Comparison of ENCODE assay signal across 28 mouse cellular contexts in genomic region chr3:115817771-115818170, GRCm38 (mm10).
DNase-seq lines count a peak whose midpoint lies in the region; ATAC-seq and TF ChIP-seq lines count a peak whose summit lies in the region.
"Had no signal": no experiment of that assay in that cellular context is flagged by ENCODE, and none has a peak within 500 bp of the region (broad histone marks: within the 10 kb centered on the region; RNA-seq: fewer than 3 reads in every experiment).

No protein-coding gene starts in this region.

- H3K27ac ChIP-seq in embryonic facial prominence, embryonic 13.5 days, result no peak overlapping the region
- no peak overlapping the region for H3K27ac ChIP-seq in embryonic facial prominence, embryonic 10.5 days (replicated peaks)
- H3K27ac ChIP-seq in heart, embryonic 10.5 days, result 0 out of 2 replicates have a peak overlapping the region, but pooled peaks have one; percentile 36
- H3K27ac ChIP-seq in heart, embryonic 11.5 days (ENCODE audit: low read depth, low read length), result no peak overlapping the region
- H3K27ac ChIP-seq in spleen, adult 2 months (ENCODE audit: insufficient read depth, low read length), result peak overlapping the region; percentile 10; the same call in 1 of the 2 replicates
- H3K27ac ChIP-seq: embryonic facial prominence, embryonic 15.5 days had no signal

- peak overlapping the region; percentile 32 for H3K4me2 ChIP-seq in embryonic facial prominence, embryonic 13.5 days
- no peak overlapping the region for H3K4me2 ChIP-seq in heart, embryonic 11.5 days
- H3K4me2 ChIP-seq: heart, embryonic 15.5 days had no signal

- H3K36me3 ChIP-seq in embryonic facial prominence, embryonic 13.5 days, result no peaks in the 10 kb centered on the region
- H3K36me3 ChIP-seq in embryonic facial prominence, embryonic 10.5 days (replicated peaks), result no peaks in the 10 kb centered on the region
- no peaks in the 10 kb centered on the region for H3K36me3 ChIP-seq in heart, embryonic 10.5 days
- H3K36me3 ChIP-seq in heart, embryonic 11.5 days (ENCODE audit: control insufficient read depth, insufficient read depth, low read length), result no peaks in the 10 kb centered on the region
- H3K36me3 ChIP-seq in spleen, adult 2 months (ENCODE audit: control insufficient read depth, insufficient read depth, low read length), result no peaks in the 10 kb centered on the region
- H3K36me3 ChIP-seq: embryonic facial prominence, embryonic 15.5 days; heart, embryonic 15.5 days had no signal

- no peaks in the 10 kb centered on the region for H3K9me3 ChIP-seq in embryonic facial prominence, embryonic 13.5 days
- no peaks in the 10 kb centered on the region for H3K9me3 ChIP-seq in embryonic facial prominence, embryonic 10.5 days
- H3K9me3 ChIP-seq in heart, embryonic 10.5 days, result no peaks in the 10 kb centered on the region
- no peaks in the 10 kb centered on the region for H3K9me3 ChIP-seq in heart, embryonic 11.5 days (replicated peaks; ENCODE audit: control insufficient read depth, low read length)
- H3K9me3 ChIP-seq: embryonic facial prominence, embryonic 15.5 days; heart, embryonic 15.5 days had no signal

- no peak overlapping the region for H3K4me3 ChIP-seq in embryonic facial prominence, embryonic 13.5 days
- no peak overlapping the region for H3K4me3 ChIP-seq in embryonic facial prominence, embryonic 10.5 days
- H3K4me3 ChIP-seq in heart, embryonic 10.5 days, result no peak overlapping the region
- no peak overlapping the region for H3K4me3 ChIP-seq in heart, embryonic 11.5 days (ENCODE audit: low read depth, low read length)
- no peak overlapping the region for H3K4me3 ChIP-seq in spleen, adult 2 months (ENCODE audit: extremely low read depth, insufficient read depth, insufficient read length)
- H3K4me3 ChIP-seq: embryonic facial prominence, embryonic 15.5 days; heart, embryonic 15.5 days had no signal

- H3K27me3 ChIP-seq in embryonic facial prominence, embryonic 13.5 days, result 0 out of 2 replicates have a peak, but pooled peaks cover 5% of the 10 kb centered on the region
- no peaks in the 10 kb centered on the region for H3K27me3 ChIP-seq in embryonic facial prominence, embryonic 10.5 days (replicated peaks; ENCODE audit: low read depth, poor library complexity, severe bottlenecking)
- H3K27me3 ChIP-seq in heart, embryonic 10.5 days (ENCODE audit: insufficient read depth, poor library complexity, severe bottlenecking), result no peaks in the 10 kb centered on the region
- H3K27me3 ChIP-seq in heart, embryonic 11.5 days (ENCODE audit: control insufficient read depth, insufficient read depth, low read length), result no peaks in the 10 kb centered on the region
- no peaks in the 10 kb centered on the region for H3K27me3 ChIP-seq in spleen, adult 2 months (ENCODE audit: control insufficient read depth, insufficient read depth, low read length)
- H3K27me3 ChIP-seq: embryonic facial prominence, embryonic 15.5 days; heart, embryonic 15.5 days had no signal

- no peak for TF ChIP-seq POLR2A in spleen, adult 2 months (IDR thresholded peaks at IDR 0.05; ENCODE audit: low read depth, low read length)

- no peak for ATAC-seq in embryonic facial prominence, embryonic 13.5 days (ENCODE audit: insufficient number of reproducible peaks, insufficient read depth, low FRiP score, low TSS enrichment, low read depth)
- ATAC-seq in heart, embryonic 11.5 days (replicated peaks; ENCODE audit: insufficient number of reproducible peaks, low FRiP score, low TSS enrichment), result no peak
- ATAC-seq: activated CD4-positive, CD25-positive, alpha-beta regulatory T cell, adult 4 months; forebrain, embryonic 14.5 days; forebrain, postnatal 0 days; hindbrain, embryonic 16.5 days; inflammation-experienced regulatory T-cells, adult 6 months; intestine, embryonic 16.5 days had no signal

- H3K4me1 ChIP-seq in embryonic facial prominence, embryonic 13.5 days, result peaks cover 14% of the 10 kb centered on the region
- H3K4me1 ChIP-seq in embryonic facial prominence, embryonic 10.5 days, result peaks cover 6% of the 10 kb centered on the region; the same call in 1 of the 2 replicates
- peaks cover 64% of the 10 kb centered on the region for H3K4me1 ChIP-seq in heart, embryonic 10.5 days
- H3K4me1 ChIP-seq in heart, embryonic 11.5 days (ENCODE audit: control insufficient read depth, insufficient read depth, low read length), result peaks cover 42% of the 10 kb centered on the region
- H3K4me1 ChIP-seq in spleen, adult 2 months (ENCODE audit: control insufficient read depth, insufficient read depth, insufficient read length), result peaks cover 36% of the 10 kb centered on the region; the same call in 1 of the 2 replicates

- WGBS in embryonic facial prominence, embryonic 13.5 days, result 84% methylated on average over 5 of the region's 5 CpGs
- 91% methylated on average over 5 of the region's 5 CpGs for WGBS in embryonic facial prominence, embryonic 10.5 days
- 91% methylated on average over 5 of the region's 5 CpGs for WGBS in heart, embryonic 10.5 days
- WGBS in heart, embryonic 11.5 days (ENCODE audit: insufficient replicate concordance), result 93% methylated on average over 5 of the region's 5 CpGs
- 86% methylated on average over 5 of the region's 5 CpGs for WGBS in spleen, adult 2 months

- TF ChIP-seq CTCF in spleen, adult 2 months (IDR thresholded peaks at IDR 0.05; ENCODE audit: extremely low read depth, insufficient read depth, insufficient read length, insufficient replicate concordance), result no peak

- H3K9ac ChIP-seq in embryonic facial prominence, embryonic 13.5 days, result no peak overlapping the region
- H3K9ac ChIP-seq in heart, embryonic 11.5 days (ENCODE audit: low read depth, low read length), result no peak overlapping the region
- H3K9ac ChIP-seq: embryonic facial prominence, embryonic 15.5 days; forebrain, postnatal 0 days; heart, embryonic 15.5 days had no signal

- DNase-seq in embryonic facial prominence, embryonic 10.5 days (ENCODE audit: low spot score), result no peak
- DNase-seq in heart, embryonic 10.5 days (ENCODE audit: low spot score), result no peak
- no peak for DNase-seq in spleen, adult 2 months (ENCODE audit: low read depth in 1 of 2, low spot score in 2 of 2)
- no peak for DNase-seq in spleen, postnatal 10 days (ENCODE audit: low spot score in 2 of 2)
- DNase-seq in telencephalon, adult 2 months (ENCODE audit: low read depth, low spot score), result peak; percentile 22
- DNase-seq in cerebellum, adult 9-10 months, result no peak
- DNase-seq: adrenal gland, adult 8-10 months; adrenal gland, postnatal 25 days; cerebellum, adult 18-20 months; cerebellum, adult 9-11 months; cerebellum, postnatal 36 days; embryo, embryonic 11 days; forebrain, postnatal 0 days; gastrocnemius, postnatal 10 days; gastrocnemius, postnatal 36 days; heart, postnatal 10 days; heart, postnatal 4 days; kidney, adult 18-20 months; kidney, adult 9 months had no signal

Comparison
In these comparisons a context has a peak if more than half of its experiments do, and no peak if none do; other contexts are left out.
1. H3K27ac ChIP-seq: peak in heart, embryonic 10.5 days (single experiment) and spleen, adult 2 months (single experiment); none in embryonic facial prominence, embryonic 13.5 days (single experiment), embryonic facial prominence, embryonic 10.5 days (single experiment) and heart, embryonic 11.5 days (single experiment).